Mouse (Mus musculus) urinary bladder, postnatal 25 days (tissue): ENCODE results near the gene Spag16.
"Not testable (repeated sequence)": the region's sequence is repeated elsewhere in the genome, so short reads cannot be mapped to it uniquely, and the experiment has no call there.

Experiments used
- DNase-seq: peaks from one replicate; pipeline ENCODE4 v3.0.0; 2022; ENCODE audit warnings: low spot score

Gene Spag16

GRCm38 (mm10) chr1:69826806-69827703 lies at the start of gene Spag16:
TSS of gene Spag16 (plus strand) at chr1:69826970.
- no peak for DNase-seq

GRCm38 (mm10) chr1:69785129-69785528 lies 41.6 kb upstream of the Spag16 start:
- DNase-seq: peak; percentile 51

GRCm38 (mm10) chr1:69786716-69787115 lies 40.1 kb upstream of the Spag16 start:
- DNase-seq: peak; percentile 7

DNA sequence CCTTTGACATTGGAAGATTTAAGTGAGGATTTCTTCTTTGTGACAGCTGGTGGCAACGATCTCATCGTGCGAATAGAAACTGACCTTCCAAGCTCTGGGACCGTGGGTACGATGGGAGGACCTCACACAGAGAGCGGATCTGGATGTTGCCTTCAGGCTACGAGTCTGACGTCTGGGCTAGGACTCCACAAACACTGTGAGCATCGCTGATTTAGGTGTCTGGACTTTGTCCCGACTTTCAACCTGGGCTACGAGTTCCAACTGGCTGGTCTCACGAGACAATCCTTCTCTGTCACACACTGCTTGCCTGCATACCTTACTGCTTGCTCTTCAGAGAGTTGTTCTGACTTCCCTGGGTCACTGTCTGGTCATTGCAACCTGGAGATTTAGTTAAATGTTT lies 39.4 kb upstream of the Spag16 start:
- no peak for DNase-seq

DNA sequence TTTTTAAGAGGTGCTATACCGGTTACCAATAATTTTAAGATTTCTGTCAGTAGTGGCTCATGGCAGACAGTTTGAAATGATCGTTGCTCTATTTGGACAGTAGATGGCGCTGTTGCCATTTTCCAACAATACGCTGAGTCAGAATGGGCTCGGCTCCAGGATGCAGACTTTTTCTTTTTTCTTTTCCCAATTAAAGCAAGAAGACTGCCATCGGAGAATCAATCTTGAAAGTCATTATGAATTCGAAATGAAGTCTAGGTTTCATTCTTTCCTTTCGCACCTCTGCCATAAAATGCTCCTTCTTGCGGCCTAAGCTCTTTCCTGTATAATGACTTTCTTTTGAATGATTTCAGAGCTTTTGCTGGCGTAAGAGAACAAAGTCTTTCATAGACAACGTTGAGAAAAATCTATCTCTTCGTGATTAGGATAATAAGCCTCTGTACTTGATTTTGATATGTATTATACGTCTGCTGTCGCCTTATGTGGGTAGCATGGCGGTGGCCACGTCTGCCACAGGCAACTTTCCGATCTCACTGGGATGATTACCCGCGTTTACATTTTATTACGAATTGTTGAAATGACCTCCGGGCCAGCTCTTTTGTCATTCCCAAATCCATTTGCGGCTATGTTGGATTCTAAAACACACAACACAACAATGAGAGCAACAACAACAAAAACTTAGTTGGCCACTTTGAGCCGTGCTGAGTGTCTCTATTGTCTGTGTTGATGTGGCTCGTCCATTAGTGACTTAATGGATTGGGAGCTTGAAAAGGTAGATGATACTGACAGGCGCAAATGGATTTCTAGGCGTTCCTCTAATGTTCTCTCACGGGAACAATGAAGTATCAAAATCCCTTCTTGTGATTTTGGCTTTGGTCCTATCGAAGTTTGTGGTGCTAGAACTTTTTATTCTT lies 36.2 kb upstream of the Spag16 start:
- DNase-seq: peak; percentile 66

DNA sequence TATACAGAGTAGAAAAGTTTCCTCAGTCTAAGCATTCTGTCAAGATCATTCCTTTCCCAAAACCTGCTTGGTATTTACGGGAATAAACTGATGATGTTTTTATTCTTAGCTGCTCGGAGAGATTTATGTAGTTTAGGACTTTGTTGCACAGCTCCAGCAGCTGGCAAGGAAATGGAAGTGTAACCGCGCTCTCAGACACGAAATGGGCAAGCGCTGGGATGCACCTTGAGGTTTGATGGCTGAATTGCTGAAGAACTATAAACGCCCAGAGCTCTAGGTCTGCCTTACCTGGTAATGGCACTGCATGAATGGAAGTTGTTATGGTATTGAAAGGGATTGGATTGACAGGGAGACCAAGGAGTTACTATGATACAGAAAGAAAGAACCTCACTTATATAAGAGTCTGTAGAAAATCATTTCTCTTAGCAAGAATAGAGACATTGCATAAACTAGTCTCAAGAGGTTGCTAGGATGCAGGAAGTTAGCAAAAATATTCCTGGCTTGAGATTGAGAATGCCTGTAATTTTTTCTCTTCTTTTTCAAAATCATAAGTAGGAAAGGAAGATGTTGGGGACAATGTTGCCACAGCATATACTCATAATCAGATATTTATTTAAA lies 27.7 kb upstream of the Spag16 start:
- DNase-seq: no peak

DNA sequence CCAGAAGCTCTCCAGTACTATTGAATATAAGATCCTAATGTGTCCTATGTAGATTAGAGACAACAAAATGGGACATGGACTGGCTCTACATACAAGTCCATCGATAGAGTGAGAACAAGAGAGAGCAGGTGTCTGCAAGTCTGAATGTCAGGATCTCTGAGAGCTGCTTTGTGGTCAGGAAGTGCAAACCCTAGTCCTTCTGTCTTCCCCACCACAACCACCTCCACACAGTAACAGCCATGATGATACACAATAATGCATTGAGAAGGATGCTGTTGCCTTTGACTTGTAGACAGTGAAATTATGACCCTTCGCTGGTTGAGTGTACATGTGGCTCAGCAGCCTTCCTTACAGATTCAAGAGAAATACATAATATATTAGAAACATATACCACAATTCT lies 16.6 kb upstream of the Spag16 start:
- DNase-seq: no peak

- DNase-seq: not testable (repeated sequence)
These were observed 1.1 kb upstream of the Spag16 start for GRCm38 (mm10) chr1:69825635-69826034.

- no peak for DNase-seq
These were observed 2.2 kb downstream of the Spag16 start for GRCm38 (mm10) chr1:69828872-69829479.

GRCm38 (mm10) chr1:69830586-69830985 lies 3.8 kb downstream of the Spag16 start:
- DNase-seq: no peak

DNA sequence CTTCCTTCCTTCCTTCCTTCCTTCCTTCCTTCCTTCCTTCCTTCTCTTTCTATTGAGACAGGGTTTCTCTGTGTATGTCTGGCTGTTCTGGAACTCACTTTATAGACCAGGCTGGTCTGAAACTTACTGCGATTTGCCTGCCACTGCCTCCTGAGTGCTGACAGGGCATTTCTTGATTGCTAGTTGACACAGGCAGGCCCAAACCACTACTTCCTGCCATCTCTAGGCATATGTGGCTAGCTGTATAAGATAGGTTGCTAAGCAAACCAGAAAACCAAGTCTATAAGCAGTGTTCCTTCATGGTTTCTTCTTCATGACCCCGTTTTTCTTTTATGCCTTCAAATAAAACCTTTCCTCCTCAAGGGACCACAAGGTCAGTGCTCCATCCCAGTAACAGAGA lies 4.2 kb downstream of the Spag16 start:
- DNase-seq: no peak

DNA sequence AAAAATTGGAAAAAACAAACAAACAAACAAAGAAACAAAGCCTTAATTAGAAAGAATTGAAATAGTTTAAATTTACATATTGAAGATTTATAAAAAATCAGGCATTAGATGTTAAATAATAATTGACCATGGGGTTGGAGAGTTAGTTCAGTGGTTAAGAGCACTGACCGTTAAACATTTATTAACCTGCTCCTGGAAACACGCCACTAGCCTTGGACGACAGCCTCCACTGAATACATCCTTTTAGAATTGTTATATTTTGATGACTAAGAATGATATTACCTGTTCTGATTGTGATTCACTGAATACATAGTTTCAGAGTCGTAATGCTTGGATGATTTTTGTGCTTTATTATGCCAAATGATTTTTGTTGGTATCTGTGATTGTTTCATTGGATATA lies 6.7 kb downstream of the Spag16 start:
- not testable (repeated sequence) for DNase-seq

DNA sequence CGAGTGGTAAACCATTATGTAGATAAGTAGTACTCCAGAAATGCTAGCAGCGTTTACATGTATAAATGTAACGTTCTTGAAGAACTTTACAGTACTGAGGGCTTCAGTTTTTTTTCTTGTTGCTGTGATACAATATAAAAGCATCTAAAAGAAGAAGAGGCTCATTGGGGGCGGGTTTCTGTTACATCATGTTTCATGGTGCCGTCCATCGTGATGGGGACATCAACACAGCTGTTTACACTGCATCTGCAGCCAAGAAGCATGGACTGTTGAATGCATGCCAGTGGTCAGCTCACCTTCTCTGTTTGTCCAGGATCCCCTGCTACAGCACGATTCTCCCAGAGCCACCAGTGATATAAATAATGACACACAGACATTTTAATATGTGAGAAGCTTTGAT lies 26.7 kb downstream of the Spag16 start:
- no peak for DNase-seq

GRCm38 (mm10) chr1:69867776-69868175 lies 41.0 kb downstream of the Spag16 start:
- DNase-seq: no peak

DNA sequence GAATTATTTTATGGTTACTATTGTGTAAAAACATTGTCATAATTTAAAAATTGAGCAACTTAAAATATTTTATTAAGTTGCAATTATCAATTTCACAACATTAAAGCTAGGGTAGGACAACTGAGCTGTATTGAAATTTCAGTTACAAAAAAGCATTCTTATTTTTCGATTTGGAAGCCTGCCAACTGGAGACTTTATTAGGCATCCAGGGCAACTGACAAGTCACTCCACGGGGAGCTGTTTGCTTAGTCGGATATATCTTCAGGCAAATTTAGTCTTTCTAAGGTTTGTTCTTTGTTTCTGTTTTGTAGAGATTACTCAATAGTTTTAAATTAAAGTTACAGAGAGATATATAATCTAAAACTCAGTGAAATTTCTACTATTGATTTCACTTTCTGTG lies 129.8 kb downstream of the Spag16 start:
- no peak for DNase-seq

- no peak for DNase-seq
These were observed 170.1 kb downstream of the Spag16 start for GRCm38 (mm10) chr1:69996874-69997273.

DNA sequence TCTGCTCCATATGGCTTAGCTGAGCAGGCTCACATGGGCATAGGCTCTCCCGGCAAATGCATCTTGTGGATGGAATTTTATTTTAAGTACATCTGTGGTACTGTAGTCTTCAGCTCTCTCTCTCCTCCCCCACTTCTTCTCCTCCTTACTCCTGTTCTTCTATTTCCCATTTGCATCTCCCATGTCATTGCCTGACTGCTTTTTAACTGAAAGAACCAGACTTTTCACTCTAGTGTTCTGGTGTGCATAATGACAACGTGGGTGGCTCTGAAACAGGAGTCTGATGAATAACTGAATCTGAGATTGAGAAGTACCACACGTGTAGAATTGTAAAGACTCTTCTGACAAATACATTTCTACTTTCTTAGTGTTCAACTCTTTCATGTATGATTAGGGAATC lies 186.2 kb downstream of the Spag16 start:
- DNase-seq: no peak

GRCm38 (mm10) chr1:70037384-70037783 lies 210.6 kb downstream of the Spag16 start:
- no peak for DNase-seq

- no peak for DNase-seq
These were observed 240.6 kb downstream of the Spag16 start for GRCm38 (mm10) chr1:70067404-70067803.

GRCm38 (mm10) chr1:70073440-70073839 lies 246.7 kb downstream of the Spag16 start:
- no peak for DNase-seq

DNA sequence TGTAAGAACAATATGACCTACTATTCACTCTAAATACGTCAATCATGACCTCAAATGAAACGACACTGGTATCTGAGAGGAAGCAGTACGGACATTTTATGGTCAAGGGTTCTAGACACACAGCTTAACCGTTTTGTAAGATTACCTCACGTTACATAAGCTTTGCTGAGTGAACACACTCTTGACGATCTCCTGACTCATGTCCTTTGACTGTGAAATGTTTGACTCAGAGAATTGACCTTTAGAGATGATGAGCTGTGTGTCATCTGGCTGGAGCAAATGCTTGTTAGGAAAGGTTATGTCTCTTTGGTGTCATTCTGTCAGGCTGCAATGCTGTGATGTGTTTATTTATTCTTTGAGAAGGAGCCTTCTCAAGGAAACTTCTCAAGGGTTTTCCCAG lies 252.0 kb downstream of the Spag16 start:
- DNase-seq: no peak
